Mouse (Mus musculus) lung, adult 2 months (tissue): ENCODE data around the gene Igtp. TPM values are rescaled to one million over a fixed set of nuclear protein-coding genes. Genes with fewer than 3 reads are reported as not detected.
A peak's percentile ranks its signal among the peaks of the same experiment; 100 is the strongest.
"Not testable (repeated sequence)": the region's sequence is repeated elsewhere in the genome, so short reads cannot be mapped to it uniquely, and the experiment has no call there.

Source experiments
- DNase-seq: peaks from one replicate; pipeline ENCODE4 v3.0.0; 2022
- H3K4me1 ChIP-seq: fragments of 200-500 bp; 2 replicates; pipeline ENCODE4 v1.6.1; 2011; ENCODE audit warnings: low read length; ENCODE audit not compliant: control insufficient read depth, insufficient read depth
- H3K4me3 ChIP-seq: fragments of 200-500 bp; replicated peaks from 2 replicates; pipeline ENCODE3; 2011; ENCODE audit warnings: low read depth, mild to moderate bottlenecking, control low read depth, low read length; ENCODE audit errors: extremely low read depth
- CTCF ChIP-seq: fragments of 200-500 bp; IDR thresholded peaks from 2 replicates; pipeline ENCODE4 v1.5.1; 2011; ENCODE audit warnings: mild to moderate bottlenecking, low read length, control low read depth; ENCODE audit not compliant: insufficient read depth
- POLR2A ChIP-seq: fragments of 200-500 bp; IDR thresholded peaks from 2 replicates; pipeline ENCODE4 v1.6.1; 2011; ENCODE audit warnings: low read depth, mild to moderate bottlenecking, control low read depth, low read length, borderline replicate concordance; ENCODE audit errors: extremely low read depth
- WGBS: fragments of 180-500 bp; shearing (Covaris S2); methylation state at CpG from one replicate; pipeline ENCODE4 v1.1.7; 2018; 5-methylcytosine and 5-hydroxymethylcytosine counted together
- polyA plus RNA-seq: library from polyadenylated mRNA; depleted of rRNA; stranded (reverse); fragments of >200 nt; gene quantifications from 2 replicates; pipeline ENCODE4 v1.2.3, GENCODE M21; 2012

The Igtp gene
- polyA plus RNA-seq, 1 experiment = 14.7 TPM

GRCm38 (mm10) chr11:58225655-58226054 is 26.3 kb downstream of the Igtp start:
- Histone ChIP-seq H3K4me1 (peaks cover 8% of the 10 kb centered on the region; the same call in 1 of the 2 replicates), H3K4me3 (no peak overlapping the region)
- TF ChIP-seq POLR2A (no peak), CTCF (peak; percentile 99)
- DNase-seq = peak; percentile 76
- WGBS = 8% methylated on average over 5 of the region's 5 CpGs

GRCm38 (mm10) chr11:58226425-58226824 is 27.1 kb downstream of the Igtp start:
- TF ChIP-seq CTCF = no peak
- no peak for TF ChIP-seq POLR2A
- H3K4me1 ChIP-seq = peaks cover 8% of the 10 kb centered on the region; the same call in 1 of the 2 replicates
- no peak overlapping the region for H3K4me3 ChIP-seq
- no peak for DNase-seq

- WGBS = 92% methylated on average over 2 of the region's 2 CpGs
- not testable (repeated sequence) for H3K4me1 ChIP-seq, H3K4me3 ChIP-seq, DNase-seq
Observed at GRCm38 (mm10) chr11:58228021-58228420, 28.7 kb downstream of the Igtp start.

GRCm38 (mm10) chr11:58230396-58230910 is 31.1 kb downstream of the Igtp start:
- TF ChIP-seq POLR2A = no peak
- no peak for TF ChIP-seq CTCF
- DNase-seq = no peak
- Histone ChIP-seq H3K4me1 (0 out of 2 replicates have a peak, but pooled peaks cover 3% of the 10 kb centered on the region), H3K4me3 (no peak overlapping the region)
- 58% methylated on average over 16 of the region's 16 CpGs for WGBS

GRCm38 (mm10) chr11:58231156-58231555 is 31.8 kb downstream of the Igtp start:
- no peak for DNase-seq
- 83% methylated on average over 8 of the region's 8 CpGs for WGBS
- H3K4me3 ChIP-seq = no peak overlapping the region
- TF ChIP-seq CTCF (no peak), POLR2A (no peak)
- H3K4me1 ChIP-seq = no peaks in the 10 kb centered on the region

GRCm38 (mm10) chr11:58234551-58234950 is 35.2 kb downstream of the Igtp start:
- WGBS = 67% methylated on average over 3 of the region's 3 CpGs
- DNase-seq, H3K4me3 ChIP-seq, H3K4me1 ChIP-seq: not testable (repeated sequence)

- no peak for DNase-seq
- WGBS = 18% methylated on average over 6 of the region's 6 CpGs
- TF ChIP-seq POLR2A = no peak
- TF ChIP-seq CTCF = peak; percentile 84
Observed at GRCm38 (mm10) chr11:58235152-58235551, 35.8 kb downstream of the Igtp start.

GRCm38 (mm10) chr11:58238840-58239791 is 39.8 kb downstream of the Igtp start:
- H3K4me1 ChIP-seq = no peaks in the 10 kb centered on the region; the same call in 1 of the 2 replicates
- WGBS = 4% methylated on average over 37 of the region's 37 CpGs
- H3K4me3 ChIP-seq = peak overlapping the region; percentile 52
- peak; percentile 52 for DNase-seq
- TF ChIP-seq CTCF (peak; percentile 24; the same call in 1 of the 2 replicates), POLR2A (no peak)

More at GRCm38 (mm10) chr11:58235152-58235551, 35.8 kb downstream of the Igtp start:
- Histone ChIP-seq H3K4me3 (no peak overlapping the region), H3K4me1 (no peaks in the 10 kb centered on the region; the same call in 1 of the 2 replicates)

- TF ChIP-seq POLR2A (no peak), CTCF (no peak)
- 28% methylated on average over 4 of the region's 4 CpGs for WGBS
- no peak for DNase-seq
Observed at GRCm38 (mm10) chr11:58247294-58247693, 47.9 kb downstream of the Igtp start.

More at GRCm38 (mm10) chr11:58247294-58247693, 47.9 kb downstream of the Igtp start:
- no peak overlapping the region for H3K4me3 ChIP-seq
- H3K4me1 ChIP-seq = no peaks in the 10 kb centered on the region
